Mouse (Mus musculus) heart, adult 11 months (tissue): ENCODE data around the gene Insl6.

Source experiments
- DNase-seq: peaks from one replicate; pipeline ENCODE4 v3.0.0; 2022

Gene Insl6

GRCm38 (mm10) chr19:29285451-29285869 lies 39.7 kb downstream of the Insl6 start:
- peak; percentile 45 for DNase-seq

GRCm38 (mm10) chr19:29278944-29279587 lies 46.1 kb downstream of the Insl6 start:
- peak; percentile 76 for DNase-seq

GRCm38 (mm10) chr19:29276414-29276813 lies 48.7 kb downstream of the Insl6 start:
- no peak for DNase-seq

- peak; percentile 37 for DNase-seq
Observed at GRCm38 (mm10) chr19:29272011-29272809, 52.9 kb downstream of the Insl6 start.
